Mouse (Mus musculus) midbrain, embryonic 13.5 days (tissue): ENCODE results near the gene Usp5. TPM values are rescaled to one million over a fixed set of nuclear protein-coding genes. Genes with fewer than 3 reads are reported as not detected.

ENCODE experiments used
- ATAC-seq: fragments of 200-750 bp; cut with Nextera tagmentation; 2 replicates; pipeline ENCODE4 v1.8.0; 2017; ENCODE audit warnings: mild to moderate bottlenecking, moderate TSS enrichment, moderate library complexity
- H3K27ac ChIP-seq: fragments of 300-500 bp; sonication (generic); 2 replicates; pipeline ENCODE4 v1.5.1; 2015; ENCODE audit warnings: inconsistent platforms, mild to moderate bottlenecking, moderate library complexity
- H3K27me3 ChIP-seq: fragments of 300-500 bp; sonication (generic); 2 replicates; pipeline ENCODE4 v1.6.1; 2015; ENCODE audit warnings: mild to moderate bottlenecking, inconsistent platforms
- H3K36me3 ChIP-seq: fragments of 300-500 bp; sonication (generic); 2 replicates; pipeline ENCODE4 v1.6.1; 2015; ENCODE audit warnings: mild to moderate bottlenecking, inconsistent platforms
- H3K4me1 ChIP-seq: fragments of 300-500 bp; sonication (generic); replicated peaks from 2 replicates; pipeline ENCODE4 v1.6.1; 2015; ENCODE audit warnings: inconsistent platforms
- H3K4me2 ChIP-seq: fragments of 300-500 bp; sonication (generic); replicated peaks from 2 replicates; pipeline ENCODE4 v1.6.1; 2015; ENCODE audit warnings: moderate library complexity, mild to moderate bottlenecking, inconsistent platforms
- H3K4me3 ChIP-seq: fragments of 300-500 bp; sonication (generic); replicated peaks from 2 replicates; pipeline ENCODE4 v1.5.1; 2015; ENCODE audit warnings: mild to moderate bottlenecking, inconsistent platforms
- H3K9ac ChIP-seq: fragments of 300-500 bp; sonication (generic); replicated peaks from 2 replicates; pipeline ENCODE4 v1.6.1; 2015; ENCODE audit warnings: mild to moderate bottlenecking, inconsistent platforms
- H3K9me3 ChIP-seq: fragments of 300-500 bp; sonication (generic); 2 replicates; pipeline ENCODE4 v1.6.1; 2016; ENCODE audit warnings: mild to moderate bottlenecking, inconsistent platforms
- WGBS: fragments of 180-500 bp; shearing (Covaris S2); methylation state at CpG from one replicate; pipeline ENCODE4 v1.1.7; 2015; 5-methylcytosine and 5-hydroxymethylcytosine counted together
- polyA plus RNA-seq: library from polyadenylated mRNA; unstranded; fragments of >200 nt; fragmentation: Nextera tagmentation; extraction: Ambion mirVana; gene quantifications from 2 replicates; pipeline ENCODE4 v1.2.1, GENCODE M21; 2015

Usp5 gene
- polyA plus RNA-seq, 1 experiment from 2014 or later = 202 TPM

- H3K4me1 ChIP-seq = peaks cover 75% of the 10 kb centered on the region
- peak; percentile 7; the same call in 1 of the 2 replicates for ATAC-seq
- 7% methylated on average over 12 of the region's 12 CpGs for WGBS
These were observed 30.4 kb upstream of the Usp5 start for GRCm38 (mm10) chr6:124859725-124860124.

GRCm38 (mm10) chr6:124858561-124859318 is 29.5 kb upstream of the Usp5 start:
- no peaks in the 10 kb centered on the region for H3K9me3 ChIP-seq
- peak overlapping the region; percentile 81 for H3K4me2 ChIP-seq
- 0 out of 2 replicates have a peak, but pooled peaks cover 12% of the 10 kb centered on the region for H3K27me3 ChIP-seq
- no peak for ATAC-seq
- H3K4me1 ChIP-seq = peaks cover 67% of the 10 kb centered on the region
- peaks cover 7% of the 10 kb centered on the region; the same call in 1 of the 2 replicates for H3K36me3 ChIP-seq
- H3K9ac ChIP-seq = peak overlapping the region; percentile 96
- H3K27ac ChIP-seq = no peak overlapping the region; the same call in 1 of the 2 replicates
- 80% methylated on average over 26 of the region's 28 CpGs for WGBS
- H3K4me3 ChIP-seq = no peak overlapping the region

More at GRCm38 (mm10) chr6:124859725-124860124, 30.4 kb upstream of the Usp5 start:
- Histone ChIP-seq H3K4me3 (peak overlapping the region; percentile 21), H3K36me3 (peaks cover 6% of the 10 kb centered on the region; the same call in 1 of the 2 replicates), H3K9ac (peak overlapping the region; percentile 86), H3K9me3 (no peaks in the 10 kb centered on the region), H3K4me2 (peak overlapping the region; percentile 70), H3K27ac (peak overlapping the region; percentile 92), H3K27me3 (0 out of 2 replicates have a peak, but pooled peaks cover 12% of the 10 kb centered on the region)

- peak overlapping the region; percentile 71 for H3K4me3 ChIP-seq
- H3K27ac ChIP-seq = peak overlapping the region; percentile 98
- peaks cover 11% of the 10 kb centered on the region for H3K36me3 ChIP-seq
- H3K4me2 ChIP-seq = peak overlapping the region; percentile 81
- WGBS = 20% methylated on average over 26 of the region's 26 CpGs
- H3K27me3 ChIP-seq = 0 out of 2 replicates have a peak, but pooled peaks cover 12% of the 10 kb centered on the region
- no peaks in the 10 kb centered on the region for H3K9me3 ChIP-seq
- ATAC-seq = no peak
- H3K9ac ChIP-seq = peak overlapping the region; percentile 96
- peaks cover 64% of the 10 kb centered on the region for H3K4me1 ChIP-seq
These were observed 28.7 kb upstream of the Usp5 start for GRCm38 (mm10) chr6:124857840-124858530.

- Histone ChIP-seq H3K4me2 (peak within 1 kb of the TSS; percentile 81), H3K36me3 (peaks cover 14% of the 10 kb centered on the region), H3K9me3 (no peaks in the 10 kb centered on the region), H3K27ac (peak within 1 kb of the TSS; percentile 98), H3K27me3 (0 out of 2 replicates have a peak, but pooled peaks cover 12% of the 10 kb centered on the region), H3K9ac (peak within 1 kb of the TSS; percentile 96), H3K4me3 (peak within 1 kb of the TSS; percentile 71), H3K4me1 (peaks cover 56% of the 10 kb centered on the region)
- under 1% methylated on average over 78 of the region's 86 CpGs for WGBS
- ATAC-seq = peak; percentile 87
These were observed 27.9 kb upstream of the Usp5 start, which contains the start of gene P3h3 for GRCm38 (mm10) chr6:124856916-124857839. TSS of gene P3h3 (minus strand) at chr6:124857752.

- H3K9me3 ChIP-seq = no peaks in the 10 kb centered on the region
- H3K9ac ChIP-seq = peak overlapping the region; percentile 96
- H3K4me2 ChIP-seq = peak overlapping the region; percentile 81
- H3K4me3 ChIP-seq = peak overlapping the region; percentile 71
- peaks cover 14% of the 10 kb centered on the region for H3K36me3 ChIP-seq
- H3K4me1 ChIP-seq = peaks cover 47% of the 10 kb centered on the region
- 0 out of 2 replicates have a peak, but pooled peaks cover 10% of the 10 kb centered on the region for H3K27me3 ChIP-seq
- H3K27ac ChIP-seq = peak overlapping the region; percentile 98
- WGBS = 6% methylated on average over 14 of the region's 14 CpGs
- peak; percentile 77 for ATAC-seq
These were observed 27.0 kb upstream of the Usp5 start for GRCm38 (mm10) chr6:124856321-124856720.

GRCm38 (mm10) chr6:124854647-124855046 is 25.4 kb upstream of the Usp5 start:
- Histone ChIP-seq H3K27me3 (0 out of 2 replicates have a peak, but pooled peaks cover 6% of the 10 kb centered on the region), H3K36me3 (peaks cover 8% of the 10 kb centered on the region)
- WGBS = 78% methylated on average over 12 of the region's 12 CpGs

GRCm38 (mm10) chr6:124850535-124850934 is 21.3 kb upstream of the Usp5 start:
- no peak overlapping the region for H3K4me2 ChIP-seq
- no peak overlapping the region for H3K27ac ChIP-seq
- ATAC-seq = no peak
- whole genome bisulfite sequencing = 56% methylated on average over 8 of the region's 8 CpGs
- peaks cover 15% of the 10 kb centered on the region for H3K36me3 ChIP-seq
- H3K9ac ChIP-seq = no peak overlapping the region
- H3K4me1 ChIP-seq = peaks cover 8% of the 10 kb centered on the region
- H3K27me3 ChIP-seq = no peaks in the 10 kb centered on the region
- no peaks in the 10 kb centered on the region for H3K9me3 ChIP-seq
- no peak overlapping the region for H3K4me3 ChIP-seq

More at GRCm38 (mm10) chr6:124854647-124855046, 25.4 kb upstream of the Usp5 start:
- Histone ChIP-seq H3K4me2 (no peak overlapping the region), H3K9ac (0 out of 2 replicates have a peak overlapping the region, but pooled peaks have one; percentile 3), H3K9me3 (no peaks in the 10 kb centered on the region), H3K4me3 (no peak overlapping the region), H3K4me1 (peaks cover 30% of the 10 kb centered on the region), H3K27ac (no peak overlapping the region)
- no peak for ATAC-seq

GRCm38 (mm10) chr6:124847305-124847704 is 18.0 kb upstream of the Usp5 start:
- Histone ChIP-seq H3K4me1 (0 out of 2 replicates have a peak, but pooled peaks cover 7% of the 10 kb centered on the region), H3K9ac (no peak overlapping the region), H3K36me3 (peaks cover 19% of the 10 kb centered on the region), H3K27ac (peak overlapping the region; percentile 80), H3K4me2 (0 out of 2 replicates have a peak overlapping the region, but pooled peaks have one; percentile 15), H3K27me3 (no peaks in the 10 kb centered on the region), H3K4me3 (no peak overlapping the region), H3K9me3 (no peaks in the 10 kb centered on the region)
- WGBS = 4% methylated on average over 9 of the region's 9 CpGs
- peak; percentile 94 for ATAC-seq

- H3K27me3 ChIP-seq = no peaks in the 10 kb centered on the region
- peak within 1 kb of the TSS; percentile 31 for H3K4me2 ChIP-seq
- H3K4me3 ChIP-seq = no peak within 1 kb of the TSS
- WGBS = 15% methylated on average over 15 of the region's 15 CpGs
- peaks cover 18% of the 10 kb centered on the region for H3K36me3 ChIP-seq
- H3K4me1 ChIP-seq = peaks cover 20% of the 10 kb centered on the region
- peak; percentile 71 for ATAC-seq
- H3K9ac ChIP-seq = peak within 1 kb of the TSS; percentile 50
- H3K9me3 ChIP-seq = no peaks in the 10 kb centered on the region
- H3K27ac ChIP-seq = peak within 1 kb of the TSS; percentile 72
These were observed 11.2 kb upstream of the Usp5 start, which contains the start of gene Gnb3 for GRCm38 (mm10) chr6:124840241-124841167. TSS of gene Gnb3 (minus strand) at chr6:124840275.

- WGBS = 14% methylated on average over 8 of the region's 8 CpGs
- peak overlapping the region; percentile 50 for H3K9ac ChIP-seq
- H3K4me2 ChIP-seq = peak overlapping the region; percentile 31
- no peaks in the 10 kb centered on the region for H3K9me3 ChIP-seq
- peak overlapping the region; percentile 72 for H3K27ac ChIP-seq
- H3K4me1 ChIP-seq = peaks cover 21% of the 10 kb centered on the region
- H3K27me3 ChIP-seq = no peaks in the 10 kb centered on the region
- H3K36me3 ChIP-seq = peaks cover 12% of the 10 kb centered on the region
- peak; percentile 62 for ATAC-seq
- no peak overlapping the region for H3K4me3 ChIP-seq
These were observed 10.5 kb upstream of the Usp5 start for GRCm38 (mm10) chr6:124839805-124840204.
